Mouse (Mus musculus) colon, adult 2 months (tissue): ENCODE results near the gene Gm8773. TPM values are rescaled to one million over a fixed set of nuclear protein-coding genes. Genes with fewer than 3 reads are reported as not detected.

Experiments used
- polyA plus RNA-seq: library from polyadenylated mRNA; depleted of rRNA; stranded (reverse); fragments of >200 nt; gene quantifications from 2 replicates; pipeline ENCODE4 v1.2.3, GENCODE M21; 2012; rRNA removed

Gene Gm8773
- 0.23 and 0.25 TPM in 2 replicates for polyA plus RNA-seq

DNA sequence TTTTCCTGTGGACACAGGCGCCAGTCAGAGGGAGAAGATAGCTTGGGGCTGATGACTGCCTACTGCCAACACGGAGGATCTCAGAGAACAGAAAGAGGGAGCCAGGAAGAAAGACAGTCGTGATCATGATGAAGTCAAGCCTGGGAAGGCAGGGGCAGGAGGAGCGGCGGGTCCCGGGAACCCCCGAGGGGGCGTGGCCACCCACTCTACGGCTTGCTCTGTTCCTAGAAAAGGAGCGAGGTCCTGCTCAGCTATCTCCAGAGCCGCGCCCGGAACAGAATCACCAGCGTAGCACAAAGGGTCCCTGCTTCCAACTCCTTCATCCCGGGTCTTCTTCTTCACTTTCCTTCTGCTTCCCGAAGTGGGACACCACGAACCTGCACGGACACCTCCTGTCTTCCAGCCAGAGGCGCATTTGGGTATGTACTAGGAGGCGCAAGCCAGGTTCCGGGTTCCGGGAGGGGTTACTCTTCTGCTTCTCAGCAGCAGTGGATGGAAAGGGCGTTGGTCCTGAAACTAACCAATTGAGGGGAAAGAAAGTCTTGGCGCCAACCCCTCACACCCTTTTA lies at the start of gene Gm8773:
Gene Gm8773 (plus strand): TSS at position 51 of the 569 bp plus-strand sequence.

DNA sequence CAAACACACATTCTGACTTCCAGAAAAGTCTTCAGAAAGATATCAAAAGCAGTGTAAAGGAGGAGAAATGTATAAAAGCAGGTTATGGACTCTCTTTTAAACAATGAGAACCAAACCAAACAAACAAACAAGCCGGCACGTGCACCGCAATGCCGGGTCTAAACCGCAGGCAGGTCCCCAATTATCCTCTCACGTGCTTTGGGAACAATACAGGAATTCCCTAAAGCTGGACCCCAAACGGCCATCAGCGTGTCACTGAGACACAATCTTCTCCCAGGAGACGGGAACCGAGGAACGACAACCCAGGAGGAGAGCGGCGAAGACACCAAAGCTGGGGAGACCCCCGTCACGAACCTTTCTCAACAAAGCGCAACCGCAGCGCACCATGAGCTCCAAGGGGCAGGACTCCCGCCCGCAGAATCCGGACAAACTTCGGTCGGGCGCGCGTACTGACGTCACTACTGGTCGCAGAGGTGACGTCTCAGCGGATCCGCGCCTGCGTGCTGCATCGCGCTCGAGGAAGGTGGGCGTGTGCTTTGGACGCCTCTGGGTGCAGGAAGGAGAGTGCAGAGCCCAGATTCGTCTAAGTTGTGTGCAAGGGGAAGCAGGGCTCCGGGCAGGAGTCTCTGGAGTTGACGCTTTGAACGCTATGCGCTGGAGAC lies 14.4 kb upstream of the Gm8773 start, which contains the start of gene Gtpbp10:
Gene Gtpbp10 (minus strand): TSS at position 460 of the 662 bp plus-strand sequence.

Other genes starting within 250 kb of the Gm8773 start
- gene Cdk14, start 153.5 kb upstream of the Gm8773 start, polyA plus RNA-seq, result 0.83 and 1.1 TPM in 2 replicates
- gene 1700015F17Rik, start 94.7 kb upstream of the Gm8773 start, polyA plus RNA-seq, result not detected in 2 replicates
- gene Cldn12, start 58.8 kb upstream of the Gm8773 start, polyA plus RNA-seq, result 24.2 and 31.2 TPM in 2 replicates
- gene Gtpbp10, start 14.3 kb upstream of the Gm8773 start, polyA plus RNA-seq, result 1.4 TPM in 2 replicates
- 0.93 and 1.1 TPM in 2 replicates for gene Cfap69, start 90.4 kb downstream of the Gm8773 start, polyA plus RNA-seq
- 3.4 and 4.7 TPM in 2 replicates for gene Steap2, start 120.8 kb downstream of the Gm8773 start, polyA plus RNA-seq
- gene Steap1, start 175.5 kb downstream of the Gm8773 start, polyA plus RNA-seq, result 1.2 and 1.7 TPM in 2 replicates